Mouse (Mus musculus) R1 (cell line): ENCODE data around the gene Psg22.
"Not testable (repeated sequence)": the region's sequence is repeated elsewhere in the genome, so short reads cannot be mapped to it uniquely, and the experiment has no call there.

ENCODE experiments used
- DNase-seq: peaks from one replicate; pipeline ENCODE4 v3.0.0-alpha.2; 2018; ENCODE audit warnings: low read depth, low spot score

Psg22 gene

DNA sequence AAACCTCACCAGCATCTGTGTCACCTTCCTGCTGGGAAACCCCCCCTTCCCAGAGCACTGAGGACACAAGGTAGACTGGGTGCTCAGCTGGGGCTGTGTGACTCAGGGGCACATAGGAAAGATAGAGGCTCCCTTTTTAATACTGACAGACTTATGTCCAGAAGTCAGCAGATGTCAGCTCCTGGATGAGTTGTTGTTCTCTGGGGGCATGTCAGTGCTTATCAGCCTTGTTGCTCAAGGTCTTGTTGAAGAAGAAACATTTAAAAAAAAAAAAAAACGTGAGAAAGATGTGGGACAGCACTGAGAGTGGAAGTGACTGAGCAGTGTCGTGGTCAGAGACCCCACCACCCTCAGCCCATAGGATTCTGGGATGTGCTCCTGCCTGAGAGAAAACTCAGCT, at the start of gene Psg22:
Gene Psg22, plus strand, starts transcription at position 301 of the 400 bp plus-strand sequence.
- no peak for DNase-seq

DNA sequence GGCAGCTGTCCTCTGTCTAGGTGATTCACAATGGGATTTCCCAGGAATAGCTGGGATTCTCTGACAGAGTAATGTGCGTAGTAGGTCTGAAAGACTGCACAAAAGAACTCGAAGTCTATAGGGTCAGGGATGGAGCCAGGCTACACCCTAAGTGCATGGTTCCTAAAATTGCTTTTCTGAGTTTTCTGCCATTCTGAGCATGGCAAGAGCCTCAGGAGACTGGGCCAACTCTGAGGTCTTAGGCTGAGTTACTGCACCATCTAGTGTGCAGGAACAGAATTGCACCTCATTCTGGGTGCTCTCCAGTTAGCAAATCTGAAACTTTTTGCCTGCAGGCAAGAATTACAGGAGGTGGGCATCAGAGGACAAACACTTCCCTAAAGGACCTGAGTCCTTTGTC, 38.1 kb upstream of the Psg22 start:
- DNase-seq: peak; percentile 45

DNA sequence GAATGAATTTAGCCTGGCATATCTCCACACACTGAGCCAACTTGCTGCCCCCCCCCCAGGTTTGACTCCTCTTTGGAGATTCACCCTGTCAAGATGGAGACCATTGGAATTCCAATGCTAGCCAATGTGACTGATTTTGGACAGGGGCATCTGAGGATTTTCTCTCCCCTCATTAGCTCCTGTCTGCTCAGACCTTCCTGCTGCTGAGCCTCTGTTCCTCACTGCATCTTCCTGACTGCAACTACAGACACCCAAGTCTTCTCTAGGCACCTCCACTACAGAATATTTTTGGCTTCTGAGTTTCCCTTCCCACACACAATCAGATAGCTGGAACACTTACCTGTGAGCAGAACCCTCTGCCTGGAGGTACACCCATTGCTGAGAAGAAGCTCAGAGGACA, 32.3 kb upstream of the Psg22 start:
- no peak for DNase-seq

DNA sequence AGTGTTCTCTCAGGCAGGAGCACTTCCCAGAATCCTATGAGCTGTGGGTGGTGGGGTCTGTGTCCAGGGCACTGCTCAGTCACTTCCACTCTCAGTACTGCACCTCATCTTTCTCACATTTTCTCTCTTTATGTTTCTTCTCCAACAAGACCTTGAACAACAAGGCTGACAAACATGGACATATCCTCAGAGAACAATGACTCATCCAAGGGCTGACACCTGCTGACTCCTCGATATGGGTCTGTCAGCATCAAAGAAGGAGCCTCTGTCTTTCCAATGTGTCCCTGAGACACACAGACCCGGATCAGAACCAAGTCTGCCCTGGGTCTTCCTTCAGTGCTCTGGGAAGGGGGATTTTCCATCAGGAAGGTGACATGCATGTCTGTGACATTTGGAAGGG, 31.8 kb upstream of the Psg22 start, which contains the start of gene Psg20:
Gene Psg20, minus strand, starts transcription at position 101 of the 400 bp plus-strand sequence.
- DNase-seq: no peak

DNA sequence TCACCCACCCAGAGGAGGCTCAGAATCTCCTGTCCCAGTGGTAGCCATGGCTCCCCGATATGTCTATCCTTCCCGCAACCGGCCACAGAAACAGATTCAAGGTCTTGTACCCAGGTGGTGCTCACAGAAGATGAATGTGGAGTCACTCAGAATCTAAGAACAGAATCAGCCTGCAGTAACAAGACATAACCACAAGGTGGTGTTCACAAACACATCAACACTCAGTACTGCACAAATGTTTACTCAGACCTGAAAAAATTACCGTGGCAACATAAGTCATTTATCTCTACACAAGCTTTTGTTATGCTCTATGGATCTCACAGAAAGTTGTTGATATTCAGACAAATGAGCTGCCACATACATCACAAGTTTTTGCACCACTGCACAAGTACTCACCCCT, 7.6 kb upstream of the Psg22 start:
- DNase-seq: not testable (repeated sequence)

DNA sequence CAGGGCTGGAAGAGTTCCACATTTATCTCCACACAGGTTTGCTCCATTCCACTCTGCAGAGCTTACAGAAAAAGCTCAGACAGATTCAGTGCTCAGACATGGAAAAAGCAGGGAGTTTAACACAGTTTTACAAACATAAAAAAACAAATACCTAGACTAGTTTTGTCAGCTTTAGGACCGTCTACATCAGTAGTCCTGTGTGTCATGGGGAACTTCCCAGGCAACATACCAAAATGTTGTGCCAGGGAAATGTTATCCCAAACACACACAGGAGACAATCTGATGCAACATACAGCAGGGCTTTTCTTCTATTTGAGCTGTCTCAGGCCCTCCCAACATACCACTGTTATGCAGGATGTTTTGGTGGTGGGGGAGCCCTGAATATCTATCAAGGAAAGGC, 7.0 kb upstream of the Psg22 start:
- DNase-seq: no peak

DNA sequence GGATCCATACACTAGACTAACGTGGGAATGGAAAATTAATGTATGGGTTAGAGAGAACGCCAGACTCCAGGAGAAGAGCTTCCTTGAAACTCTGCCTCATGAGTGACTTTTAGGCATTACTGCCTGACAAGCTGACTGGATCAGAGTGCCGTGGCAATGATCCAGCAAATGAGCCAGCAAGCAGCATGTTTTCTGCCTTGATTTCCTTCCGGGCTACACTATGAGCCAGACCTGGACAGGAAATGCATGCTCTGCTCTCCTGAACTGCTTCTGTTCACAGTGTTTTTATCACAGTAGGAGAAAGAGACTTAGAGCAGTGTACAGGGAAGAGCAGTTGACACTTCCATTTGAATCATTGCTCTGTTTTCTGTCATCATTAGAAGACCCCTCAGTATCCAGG, 2.3 kb upstream of the Psg22 start:
- no peak for DNase-seq

DNA sequence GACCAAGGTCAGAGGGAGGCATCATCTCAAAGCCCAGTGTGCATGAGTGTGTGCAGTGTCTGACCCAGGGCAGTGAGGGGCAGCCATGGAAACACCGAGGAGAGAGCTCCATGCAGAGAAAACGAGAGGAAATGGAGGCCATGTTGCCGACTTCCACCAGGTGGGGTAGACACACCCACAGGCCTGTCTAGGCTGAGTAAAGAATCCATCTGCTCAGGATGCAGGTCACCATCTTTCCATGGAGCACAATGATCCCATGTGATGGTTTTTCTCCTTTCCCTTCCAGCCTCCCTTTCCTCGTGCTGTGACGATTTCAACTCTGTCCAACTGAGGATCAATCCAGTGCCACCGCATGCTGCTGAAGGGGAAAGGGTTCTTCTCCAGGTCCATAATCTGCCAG, 6.1 kb downstream of the Psg22 start:
- no peak for DNase-seq

DNA sequence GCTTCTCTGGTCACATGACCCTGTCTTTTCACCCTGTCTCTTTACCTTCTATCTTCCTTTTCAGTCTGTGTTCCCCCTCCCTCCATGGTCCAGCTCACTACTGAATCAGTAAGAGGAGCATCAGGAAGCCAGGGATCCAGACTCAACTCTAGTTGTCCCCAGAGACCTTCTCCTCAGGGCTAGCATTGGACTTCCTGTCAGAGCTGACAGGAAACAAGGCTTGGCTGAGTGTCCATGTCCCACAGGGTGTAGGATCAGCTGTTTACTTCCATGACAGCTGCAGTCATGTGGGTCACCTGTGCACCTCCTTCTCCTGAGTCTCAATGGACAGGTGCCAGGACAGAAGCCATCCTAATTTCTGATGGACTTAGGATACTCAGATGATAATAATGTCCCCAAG, 8.0 kb downstream of the Psg22 start:
- DNase-seq: not testable (repeated sequence)

DNA sequence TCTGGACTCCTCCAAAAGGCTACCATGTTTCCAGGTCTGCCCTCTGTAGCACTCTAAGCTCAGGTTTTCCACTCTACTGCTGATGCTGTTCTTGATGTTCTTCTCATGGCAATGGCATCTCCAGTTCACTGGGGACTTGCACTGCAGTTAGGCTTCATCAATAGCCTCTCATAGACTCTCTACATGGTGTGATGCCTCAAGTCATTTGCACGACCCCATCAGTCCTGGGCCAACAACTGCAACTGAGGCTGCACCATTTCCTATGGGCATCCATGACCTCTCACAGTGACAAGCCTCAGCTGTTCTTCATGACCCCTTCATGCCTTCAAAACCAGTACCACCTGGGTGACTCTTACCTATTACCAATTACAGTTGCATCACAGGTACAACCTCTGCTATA, 10.5 kb downstream of the Psg22 start:
- DNase-seq: no peak

DNA sequence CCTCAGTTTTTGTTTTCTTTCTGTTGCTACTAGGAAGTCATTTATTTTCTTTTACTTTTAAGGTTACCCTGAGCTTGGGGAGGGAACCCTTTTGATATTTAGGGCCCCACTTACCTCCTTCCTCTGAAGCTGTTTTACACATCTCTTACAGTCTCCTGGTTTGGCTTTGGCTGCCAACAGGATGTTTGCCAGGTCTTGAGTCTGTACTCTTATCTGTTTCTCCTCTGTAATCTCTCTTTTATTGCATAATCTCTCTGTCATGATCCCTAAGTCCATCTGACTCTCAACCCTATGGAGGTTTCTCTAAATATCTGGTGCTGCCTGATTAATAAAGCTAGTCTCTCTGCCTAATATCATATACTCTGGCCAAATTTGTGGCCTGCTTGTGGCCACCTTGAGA, 15.2 kb downstream of the Psg22 start:
- no peak for DNase-seq

DNA sequence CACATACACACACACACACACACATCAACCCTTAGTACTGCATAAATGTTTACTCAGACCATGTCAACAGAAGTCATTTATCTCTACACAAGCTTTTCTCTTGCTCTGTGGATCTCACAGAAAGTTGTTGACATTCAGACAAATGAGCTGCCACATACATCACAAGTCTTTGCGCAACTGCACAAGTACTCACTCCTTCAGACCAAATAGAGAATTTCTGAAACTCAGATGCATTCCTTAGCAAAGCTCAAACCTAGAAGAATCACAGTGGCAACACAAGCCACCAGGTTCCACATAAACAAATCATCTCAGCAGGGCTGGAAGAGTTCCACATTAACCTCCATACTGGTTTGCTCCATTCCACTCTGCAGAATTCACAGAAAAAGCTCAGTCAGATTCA, 16.6 kb downstream of the Psg22 start:
- no peak for DNase-seq

DNA sequence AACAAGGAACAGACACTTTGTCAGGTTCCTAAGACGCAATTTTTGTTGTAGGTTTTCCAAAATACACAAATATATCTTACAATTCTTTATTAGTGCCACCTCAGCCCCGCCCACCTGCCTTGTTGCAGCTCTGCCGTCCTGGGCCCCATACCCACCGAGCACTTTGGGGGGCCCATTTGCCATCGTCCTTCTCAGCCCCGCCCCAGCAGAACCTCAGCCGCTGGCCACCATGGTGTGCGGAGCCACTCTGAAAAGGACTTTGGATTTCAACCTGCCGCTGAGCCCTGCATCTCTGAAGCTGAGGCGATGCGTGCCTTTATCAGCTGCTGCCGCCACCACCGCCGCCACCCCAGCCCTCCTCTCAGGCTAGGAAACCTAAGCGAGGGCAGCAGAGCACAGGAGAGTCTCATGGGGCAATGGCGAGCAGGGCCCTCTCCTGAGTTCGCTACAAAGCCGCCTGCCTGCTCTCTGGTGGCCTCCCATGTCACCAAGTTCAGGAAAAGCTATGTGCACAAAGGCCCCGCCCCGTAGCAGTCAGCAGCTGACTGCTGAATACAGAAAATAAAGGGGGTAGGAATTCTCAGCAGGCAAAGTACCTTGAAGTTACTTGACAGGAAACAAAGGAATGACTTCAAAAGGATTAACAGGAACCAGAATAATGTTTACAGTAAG, 28.4 kb downstream of the Psg22 start:
- peak; percentile 91 for DNase-seq

DNA sequence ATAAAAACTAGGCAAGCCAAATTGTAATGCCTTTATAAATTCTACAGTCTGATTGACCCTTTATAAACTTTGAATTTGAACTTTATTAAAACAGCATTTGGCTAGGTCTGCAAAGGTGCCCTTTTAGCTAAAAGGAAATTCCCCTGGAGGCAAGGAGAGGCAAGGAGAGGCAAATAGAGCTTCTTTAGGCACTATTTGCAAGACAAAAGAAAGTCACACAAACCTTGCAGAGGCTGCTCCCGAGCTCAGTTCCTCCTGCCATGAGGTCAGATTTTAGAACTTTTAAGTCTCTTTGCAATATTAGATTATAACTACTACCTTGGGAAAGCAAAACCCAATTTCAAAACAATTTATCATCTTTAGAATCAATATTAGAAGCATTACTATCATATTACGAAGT, 29.5 kb downstream of the Psg22 start:
- DNase-seq: peak; percentile 81

DNA sequence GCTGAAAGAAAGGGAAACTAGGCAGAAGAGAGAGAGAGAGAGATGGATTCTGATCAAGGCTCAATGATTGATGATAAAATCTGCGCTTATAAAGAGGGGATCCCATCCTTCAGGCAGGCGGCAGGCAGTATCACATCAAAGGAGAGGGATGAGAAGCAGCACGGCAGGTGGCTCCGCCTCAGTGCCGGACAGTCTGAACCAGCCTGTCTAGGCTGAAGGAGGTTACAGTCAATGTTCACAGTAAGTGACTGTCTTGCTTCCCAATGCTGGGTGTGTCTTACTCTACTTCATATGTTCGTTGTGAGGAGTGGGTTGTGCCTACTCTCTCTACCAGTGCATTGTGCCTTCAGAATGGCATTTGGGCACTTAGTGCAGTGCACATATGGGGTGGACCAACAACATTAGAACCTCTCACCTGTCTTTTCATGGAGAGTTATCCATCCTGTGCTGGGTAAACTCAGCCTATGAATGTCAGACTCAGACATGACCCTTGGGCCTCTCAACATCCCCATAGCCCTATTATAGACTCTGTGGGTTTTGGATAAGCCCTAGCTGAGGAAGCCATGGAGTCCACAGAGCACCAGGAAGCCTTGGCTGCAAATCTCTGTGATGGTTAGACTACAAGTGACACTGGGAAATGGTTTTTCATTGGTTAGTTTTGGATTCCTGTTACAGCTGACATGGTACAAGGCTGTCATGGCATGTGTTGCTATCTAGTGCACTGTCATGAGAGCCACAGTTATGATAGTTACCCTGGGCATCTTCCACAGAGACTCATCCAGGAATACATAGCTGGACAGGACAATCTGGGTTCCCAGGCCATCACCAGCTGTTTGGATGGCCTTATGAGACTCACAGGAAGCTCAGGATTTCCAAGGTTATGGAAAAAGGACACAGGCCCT, 31.4 kb downstream of the Psg22 start:
- DNase-seq: no peak

DNA sequence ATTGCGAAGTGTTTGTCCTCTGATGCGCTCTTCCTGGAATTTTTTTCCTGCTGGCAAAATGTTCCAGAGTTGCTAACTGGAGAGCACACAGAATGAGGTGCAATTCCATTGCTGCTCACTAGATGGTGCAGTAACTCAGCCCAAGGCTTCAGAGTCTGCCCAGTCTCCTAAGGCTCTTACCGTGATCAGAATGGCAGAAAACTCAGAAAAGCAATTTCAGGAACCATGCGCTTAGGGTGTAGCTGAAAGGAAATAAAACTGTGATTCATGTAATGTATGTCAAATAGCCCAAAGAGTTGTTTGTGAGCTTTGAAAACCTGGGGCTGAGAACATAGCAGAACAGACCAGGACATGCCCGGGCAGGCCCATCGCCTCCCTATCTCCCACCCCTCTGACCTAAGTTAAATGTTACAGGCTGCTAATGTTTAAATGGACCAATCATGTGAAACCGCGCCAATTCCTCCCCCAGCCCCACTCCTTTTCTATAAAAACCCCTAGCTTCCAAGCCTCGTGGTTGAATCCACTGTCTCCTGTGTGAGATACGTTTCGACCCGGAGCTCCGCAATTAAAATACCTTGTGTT, 32.1 kb downstream of the Psg22 start:
- DNase-seq: peak; percentile 78

DNA sequence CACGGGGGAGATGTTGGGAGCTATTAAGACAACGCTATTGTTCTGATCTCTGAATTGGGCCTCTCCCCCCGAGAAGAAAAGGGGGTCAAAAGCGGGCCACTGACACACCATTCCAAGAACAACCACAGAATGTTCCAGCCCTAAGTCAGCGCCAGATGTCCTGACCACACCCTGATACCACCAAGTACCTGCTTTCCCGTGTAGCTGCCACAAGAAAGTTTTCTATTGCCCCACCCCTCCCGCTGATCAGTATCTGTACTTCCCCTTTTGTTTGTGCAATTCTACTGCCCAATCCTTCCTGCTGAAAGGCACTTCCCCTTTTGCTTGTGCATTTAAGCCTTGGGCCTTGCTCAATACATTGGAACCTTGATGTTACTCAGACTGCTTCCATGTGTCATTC, 42.3 kb downstream of the Psg22 start:
- not testable (repeated sequence) for DNase-seq

DNA sequence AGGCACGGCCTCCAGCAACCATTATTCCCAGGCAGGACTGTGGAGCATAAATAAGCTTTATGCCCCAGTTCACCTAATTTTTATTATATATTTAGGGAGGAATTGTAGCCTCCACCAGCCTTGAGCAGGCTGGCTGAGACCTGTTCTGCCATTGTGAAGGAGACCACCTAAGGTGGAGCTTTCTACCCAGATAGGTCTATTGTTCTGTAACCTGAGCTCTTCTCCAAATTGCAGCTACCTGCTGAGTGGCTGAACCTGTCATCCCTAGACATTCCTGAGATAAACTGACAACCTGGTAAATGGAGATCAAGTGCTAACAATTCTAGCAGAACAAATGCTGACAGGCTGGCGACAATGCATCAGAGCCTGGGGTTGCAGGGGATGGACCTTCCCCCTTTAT, 45.0 kb downstream of the Psg22 start:
- DNase-seq: not testable (repeated sequence)
